In the genomic region with DNA sequence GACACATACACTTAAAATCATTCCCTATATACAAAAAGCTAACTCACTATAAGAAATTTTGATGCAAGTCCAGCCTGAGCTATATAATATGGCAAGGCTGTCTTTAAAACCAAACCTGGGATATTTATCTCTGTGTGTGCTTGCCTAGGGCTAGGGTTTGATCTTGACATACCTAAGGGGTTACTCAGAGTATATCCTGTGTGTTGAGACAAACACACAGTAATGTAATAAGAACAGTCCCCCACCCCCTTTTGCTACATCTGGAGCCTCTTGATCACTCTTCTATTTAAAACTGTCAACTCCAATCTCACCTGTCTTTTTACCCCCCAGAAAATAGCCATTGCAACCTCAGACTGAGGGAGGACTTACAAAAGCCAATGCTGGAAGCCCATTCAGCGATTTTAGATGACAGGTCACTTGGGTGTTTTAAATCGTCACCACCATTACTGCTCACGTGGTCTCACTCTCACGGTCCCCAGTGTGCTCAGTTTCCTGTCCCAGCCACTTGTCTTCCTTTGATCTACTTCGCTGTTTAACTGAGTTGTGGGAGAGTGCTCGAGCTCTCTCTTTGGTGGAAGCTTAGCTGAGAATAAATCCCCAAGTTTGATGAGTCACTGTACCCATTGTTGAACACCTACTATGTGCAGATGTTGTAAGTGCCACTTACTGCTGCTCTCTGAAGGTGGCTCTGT, we compare ENCODE assay signal across 10 mouse cellular contexts.
A peak's percentile ranks its signal among the peaks of the same experiment; 100 is the strongest.
DNase-seq lines count a peak whose midpoint lies in the region; ATAC-seq and TF ChIP-seq lines count a peak whose summit lies in the region.
"Had no signal": no experiment of that assay in that cellular context is flagged by ENCODE, and none has a peak within 500 bp of the region (broad histone marks: within the 10 kb centered on the region; RNA-seq: fewer than 3 reads in every experiment).

No protein-coding gene starts in this region.

- no peak for TF ChIP-seq CTCF in stomach, postnatal 0 days (IDR thresholded peaks at IDR 0.05; ENCODE audit: low read depth)

- no peak overlapping the region for H3K4me3 ChIP-seq in stomach, embryonic 16.5 days (replicated peaks; ENCODE audit: low read length)
- H3K4me3 ChIP-seq in stomach, postnatal 0 days (ENCODE audit: low read depth, low read length), result no peak overlapping the region
- peak overlapping the region; percentile 33 for H3K4me3 ChIP-seq in megakaryocyte, embryonic 14.5 days (replicated peaks)
- H3K4me3 ChIP-seq: midbrain, embryonic 13.5 days had no signal

- no peak overlapping the region for H3K4me2 ChIP-seq in stomach, embryonic 16.5 days (ENCODE audit: low read depth, low read length)
- H3K4me2 ChIP-seq in stomach, postnatal 0 days (replicated peaks; ENCODE audit: low read depth), result no peak overlapping the region
- H3K4me2 ChIP-seq: midbrain, embryonic 13.5 days had no signal

- H3K36me3 ChIP-seq in stomach, embryonic 16.5 days (ENCODE audit: control insufficient read depth, insufficient read depth, low read length), result no peaks in the 10 kb centered on the region
- H3K36me3 ChIP-seq in stomach, postnatal 0 days (ENCODE audit: control insufficient read depth, insufficient read depth, low read length), result 0 out of 2 replicates have a peak, but pooled peaks cover 4% of the 10 kb centered on the region
- peaks cover 78% of the 10 kb centered on the region for H3K36me3 ChIP-seq in megakaryocyte, embryonic 14.5 days (replicated peaks; ENCODE audit: low read length)

- H3K27me3 ChIP-seq in stomach, embryonic 16.5 days (ENCODE audit: control insufficient read depth, insufficient read depth, low read length), result no peaks in the 10 kb centered on the region
- H3K27me3 ChIP-seq in stomach, postnatal 0 days (ENCODE audit: control insufficient read depth, insufficient read depth, low read length), result no peaks in the 10 kb centered on the region
- H3K27me3 ChIP-seq in megakaryocyte, embryonic 14.5 days (replicated peaks), result no peaks in the 10 kb centered on the region
- H3K27me3 ChIP-seq: midbrain, embryonic 13.5 days had no signal

- H3K27ac ChIP-seq in stomach, embryonic 16.5 days (ENCODE audit: low read length), result no peak overlapping the region
- H3K27ac ChIP-seq in stomach, postnatal 0 days (replicated peaks), result no peak overlapping the region
- H3K27ac ChIP-seq: midbrain, embryonic 13.5 days had no signal

- 36% methylated on average over 6 of the region's 6 CpGs for WGBS in stomach, embryonic 16.5 days
- 38% methylated on average over 6 of the region's 6 CpGs for WGBS in stomach, postnatal 0 days

- peaks cover 28% of the 10 kb centered on the region for H3K4me1 ChIP-seq in stomach, embryonic 16.5 days (ENCODE audit: control insufficient read depth, insufficient read depth, low read length)
- H3K4me1 ChIP-seq in stomach, postnatal 0 days (replicated peaks; ENCODE audit: control insufficient read depth, insufficient read depth), result peaks cover 7% of the 10 kb centered on the region
- peaks cover 85% of the 10 kb centered on the region for H3K4me1 ChIP-seq in megakaryocyte, embryonic 14.5 days

- ATAC-seq in stomach, embryonic 16.5 days (ENCODE audit: insufficient read depth, low FRiP score), result no peak
- ATAC-seq in stomach, postnatal 0 days (ENCODE audit: low FRiP score, low TSS enrichment), result no peak

- no peaks in the 10 kb centered on the region for H3K9me3 ChIP-seq in stomach, embryonic 16.5 days (replicated peaks; ENCODE audit: control insufficient read depth, low read length)
- no peaks in the 10 kb centered on the region for H3K9me3 ChIP-seq in stomach, postnatal 0 days (ENCODE audit: control insufficient read depth, low read length)
- peaks cover 5% of the 10 kb centered on the region for H3K9me3 ChIP-seq in megakaryocyte, embryonic 14.5 days
- H3K9me3 ChIP-seq: midbrain, embryonic 13.5 days had no signal

- DNase-seq in heart, adult 11 months, result peak; percentile 84
- no peak for DNase-seq in heart, postnatal 4 days
- no peak for DNase-seq in stomach, postnatal 0 days (ENCODE audit: low spot score)
- peak; percentile 14 for DNase-seq in yolk sac, embryonic 10.5 days (ENCODE audit: low spot score)
- no peak for DNase-seq in cerebellum, adult 9-11 months
- no peak for DNase-seq in ovary, postnatal 10 days (ENCODE audit: low spot score)
- DNase-seq: right cerebral cortex, postnatal 14 days had no signal

- H3K9ac ChIP-seq in stomach, embryonic 16.5 days (ENCODE audit: low read length), result 0 out of 2 replicates have a peak overlapping the region, but pooled peaks have one; percentile 19
- no peak overlapping the region for H3K9ac ChIP-seq in stomach, postnatal 0 days (ENCODE audit: low read length)
- H3K9ac ChIP-seq: midbrain, embryonic 13.5 days had no signal

- TF ChIP-seq EP300 in stomach, postnatal 0 days (optimal IDR thresholded peaks at IDR 0.05), result no peak

Comparison
In these comparisons a context has a peak if more than half of its experiments do, and no peak if none do; other contexts are left out.
1. DNase-seq: peak in heart, adult 11 months (single experiment) and yolk sac, embryonic 10.5 days (single experiment); none in heart, postnatal 4 days (single experiment), stomach, postnatal 0 days (single experiment), cerebellum, adult 9-11 months (single experiment) and ovary, postnatal 10 days (single experiment).